Mouse (Mus musculus) megakaryocyte, embryonic 14.5 days (primary cell): ENCODE measurements around the gene Slc12a7. TPM values are rescaled to one million over a fixed set of nuclear protein-coding genes. Genes with fewer than 3 reads are reported as not detected.

Experiments
- H3K27me3 ChIP-seq: replicated peaks from 2 replicates; pipeline ENCODE3; 2012; ENCODE audit warnings: inconsistent platforms
- H3K36me3 ChIP-seq: replicated peaks from 2 replicates; pipeline ENCODE3; 2012; ENCODE audit warnings: low read length, inconsistent platforms, mixed read lengths
- H3K4me1 ChIP-seq: 2 replicates; pipeline ENCODE4 v1.6.1; 2012; ENCODE audit warnings: inconsistent platforms
- H3K4me3 ChIP-seq: replicated peaks from 2 replicates; pipeline ENCODE3; 2012; ENCODE audit warnings: moderate library complexity, mild to moderate bottlenecking, inconsistent platforms
- H3K9me3 ChIP-seq: 2 replicates; pipeline ENCODE4 v1.6.1; 2012; ENCODE audit warnings: inconsistent platforms
- FLI1 ChIP-seq: IDR thresholded peaks from 2 replicates; pipeline ENCODE4 v1.6.1; 2012; ENCODE audit warnings: low read length, inconsistent platforms, mixed read lengths
- GATA1 ChIP-seq: IDR thresholded peaks from 3 replicates; pipeline ENCODE4 v1.6.1; 2012; ENCODE audit warnings: mixed read lengths, low read length, inconsistent platforms, borderline replicate concordance
- polyA plus RNA-seq: library from polyadenylated mRNA; stranded (reverse); fragments of >175 nt; gene quantifications from 2 replicates; pipeline ENCODE4 v1.2.3, GENCODE M21; 2012; ENCODE audit warnings: low replicate concordance; ENCODE audit not compliant: insufficient read depth

Gene Slc12a7
- polyA plus RNA-seq, 1 experiment: 2.8 TPM

DNA sequence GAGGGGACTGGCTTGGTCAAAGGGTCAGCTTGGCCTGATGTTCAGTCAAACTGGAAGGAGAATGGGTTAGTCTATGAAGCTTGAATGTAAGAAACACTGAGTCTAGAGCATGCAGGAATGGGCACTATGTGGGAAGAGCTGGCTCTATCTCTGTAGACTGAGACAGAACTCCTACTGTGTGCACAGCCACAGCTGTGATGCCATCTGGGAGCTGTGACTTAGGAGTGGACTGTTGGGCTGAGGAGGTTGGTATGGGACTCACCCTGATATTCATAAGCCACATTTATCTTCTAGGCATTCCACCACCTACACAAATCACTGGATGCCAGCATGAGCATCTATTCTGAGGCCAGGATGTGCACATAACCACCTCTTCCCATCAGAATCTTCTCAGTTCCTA is 24.5 kb downstream of the Slc12a7 start:
- Histone ChIP-seq H3K4me1 (peaks cover 11% of the 10 kb centered on the region; the same call in 1 of the 2 replicates), H3K4me3 (no peak overlapping the region), H3K9me3 (no peaks in the 10 kb centered on the region), H3K27me3 (peaks cover 57% of the 10 kb centered on the region), H3K36me3 (no peaks in the 10 kb centered on the region)
- TF ChIP-seq FLI1 (no peak), GATA1 (no peak)

DNA sequence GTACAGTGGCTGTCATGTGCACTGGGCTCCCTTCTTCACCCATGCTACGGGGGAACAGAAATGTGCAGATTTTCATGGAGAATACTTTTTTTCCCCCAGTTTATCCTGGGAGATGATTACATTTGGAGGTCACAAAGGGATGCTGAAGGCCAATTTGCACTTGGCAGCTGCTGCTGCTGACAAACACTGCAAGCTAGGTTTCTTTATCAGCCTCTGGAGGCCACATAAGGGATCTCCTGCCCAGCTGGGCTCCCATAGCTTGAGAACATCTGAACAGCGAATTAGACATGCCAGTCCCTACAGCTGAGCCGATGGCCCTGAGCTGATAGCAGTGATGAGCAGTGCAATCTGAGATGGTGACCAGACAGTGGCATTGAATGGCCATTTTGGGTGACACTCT is 26.7 kb downstream of the Slc12a7 start:
- Histone ChIP-seq H3K9me3 (no peaks in the 10 kb centered on the region), H3K4me3 (no peak overlapping the region), H3K36me3 (no peaks in the 10 kb centered on the region), H3K27me3 (peaks cover 64% of the 10 kb centered on the region), H3K4me1 (peaks cover 31% of the 10 kb centered on the region)
- TF ChIP-seq FLI1 (no peak), GATA1 (no peak)

- H3K36me3 ChIP-seq: no peaks in the 10 kb centered on the region
- H3K4me1 ChIP-seq: peaks cover 37% of the 10 kb centered on the region
- TF ChIP-seq GATA1 (no peak), FLI1 (no peak)
- peaks cover 64% of the 10 kb centered on the region for H3K27me3 ChIP-seq
- H3K9me3 ChIP-seq: no peaks in the 10 kb centered on the region
- no peak overlapping the region for H3K4me3 ChIP-seq
These were observed 27.2 kb downstream of the Slc12a7 start for GRCm38 (mm10) chr13:73760126-73760525.

- TF ChIP-seq FLI1: no peak
- no peak for TF ChIP-seq GATA1
- Histone ChIP-seq H3K27me3 (peaks cover 48% of the 10 kb centered on the region), H3K36me3 (no peaks in the 10 kb centered on the region), H3K9me3 (no peaks in the 10 kb centered on the region), H3K4me3 (peak overlapping the region; percentile 93), H3K4me1 (peaks cover 47% of the 10 kb centered on the region)
These were observed 30.0 kb downstream of the Slc12a7 start for GRCm38 (mm10) chr13:73762938-73763337.

GRCm38 (mm10) chr13:73763439-73764255 is 30.8 kb downstream of the Slc12a7 start:
- Histone ChIP-seq H3K9me3 (no peaks in the 10 kb centered on the region), H3K4me3 (peak overlapping the region; percentile 93), H3K36me3 (no peaks in the 10 kb centered on the region), H3K4me1 (peaks cover 51% of the 10 kb centered on the region), H3K27me3 (peaks cover 48% of the 10 kb centered on the region)
- no peak for TF ChIP-seq FLI1
- TF ChIP-seq GATA1: no peak

GRCm38 (mm10) chr13:73764256-73764775 is 31.4 kb downstream of the Slc12a7 start:
- Histone ChIP-seq H3K4me3 (peak overlapping the region; percentile 93), H3K27me3 (peaks cover 43% of the 10 kb centered on the region), H3K36me3 (no peaks in the 10 kb centered on the region), H3K9me3 (no peaks in the 10 kb centered on the region), H3K4me1 (peaks cover 51% of the 10 kb centered on the region)
- TF ChIP-seq GATA1 (no peak), FLI1 (no peak)

GRCm38 (mm10) chr13:73765393-73765792 is 32.5 kb downstream of the Slc12a7 start:
- H3K4me3 ChIP-seq: no peak overlapping the region
- no peaks in the 10 kb centered on the region for H3K36me3 ChIP-seq
- no peak for TF ChIP-seq FLI1
- TF ChIP-seq GATA1: no peak
- peaks cover 54% of the 10 kb centered on the region for H3K4me1 ChIP-seq
- peaks cover 35% of the 10 kb centered on the region for H3K27me3 ChIP-seq
- H3K9me3 ChIP-seq: no peaks in the 10 kb centered on the region

- Histone ChIP-seq H3K4me3 (no peak overlapping the region), H3K36me3 (no peaks in the 10 kb centered on the region), H3K27me3 (peaks cover 26% of the 10 kb centered on the region), H3K4me1 (peaks cover 66% of the 10 kb centered on the region), H3K9me3 (no peaks in the 10 kb centered on the region)
- TF ChIP-seq FLI1: no peak
- no peak for TF ChIP-seq GATA1
These were observed 34.3 kb downstream of the Slc12a7 start for GRCm38 (mm10) chr13:73767224-73767623.

- peaks cover 68% of the 10 kb centered on the region for H3K4me1 ChIP-seq
These were observed 34.9 kb downstream of the Slc12a7 start for GRCm38 (mm10) chr13:73767754-73768153.

DNA sequence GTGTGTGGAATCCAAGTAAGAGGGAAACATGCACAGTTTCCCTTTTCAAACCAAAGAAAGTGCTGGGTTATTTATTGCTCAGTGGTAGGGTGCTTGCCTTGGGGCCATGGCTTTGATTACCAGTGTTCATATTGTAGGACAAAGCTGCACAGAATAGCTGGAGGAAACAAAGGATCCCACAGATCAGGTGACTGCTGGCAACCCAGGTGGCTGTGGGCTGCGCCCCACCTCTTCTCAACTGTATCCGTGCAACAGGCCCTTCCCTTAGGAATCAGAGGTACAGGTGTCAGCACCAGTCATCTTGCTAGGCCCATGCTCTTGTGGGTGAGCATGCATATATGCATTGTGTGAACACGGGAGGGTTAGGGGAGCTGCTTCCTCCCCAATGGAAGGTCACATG is 35.4 kb downstream of the Slc12a7 start:
- TF ChIP-seq FLI1 (no peak), GATA1 (no peak)
- Histone ChIP-seq H3K4me1 (peaks cover 68% of the 10 kb centered on the region), H3K36me3 (no peaks in the 10 kb centered on the region), H3K4me3 (no peak overlapping the region), H3K27me3 (peaks cover 19% of the 10 kb centered on the region), H3K9me3 (no peaks in the 10 kb centered on the region)

More at GRCm38 (mm10) chr13:73767754-73768153, 34.9 kb downstream of the Slc12a7 start:
- Histone ChIP-seq H3K27me3 (peaks cover 25% of the 10 kb centered on the region), H3K4me3 (no peak overlapping the region), H3K36me3 (no peaks in the 10 kb centered on the region), H3K9me3 (no peaks in the 10 kb centered on the region)
- TF ChIP-seq GATA1 (no peak), FLI1 (no peak)
